Mouse (Mus musculus): ENCODE results near the gene Akt3. TPM values are rescaled to one million over a fixed set of nuclear protein-coding genes. Genes with fewer than 3 reads are reported as not detected.

Gene Akt3
- polyA plus RNA-seq, 1 experiment from 2014 or later, result 4.0 TPM

- H3K4me1 ChIP-seq (ENCODE audit: insufficient read depth, low read depth, low read length), result no peaks in the 10 kb centered on the region
- H3K27me3 ChIP-seq (replicated peaks; ENCODE audit: insufficient read depth, low read length), result no peaks in the 10 kb centered on the region
- no peak for TF ChIP-seq EP300 (IDR thresholded peaks at IDR 0.05)
- TF ChIP-seq CTCF (IDR thresholded peaks at IDR 0.05), result no peak
- no peaks in the 10 kb centered on the region for H3K9me3 ChIP-seq (ENCODE audit: low read length)
- no peak overlapping the region for H3K9ac ChIP-seq (replicated peaks; ENCODE audit: low read depth)
- no peak overlapping the region for H3K4me2 ChIP-seq (replicated peaks; ENCODE audit: low read depth, low read length)
- no peaks in the 10 kb centered on the region for H3K36me3 ChIP-seq (ENCODE audit: insufficient read depth, low read length)
- WGBS, result 73% methylated on average over 2 of the region's 2 CpGs
- no peak overlapping the region for H3K27ac ChIP-seq (ENCODE audit: low read length)
- no peak overlapping the region for H3K4me3 ChIP-seq (ENCODE audit: low read depth, low read length)
- ATAC-seq (no peak), DNase-seq (ENCODE audit: low spot score) (no peak)
Measured at GRCm38 (mm10) chr1:177131458-177131857, 126.5 kb downstream of the Akt3 start.

GRCm38 (mm10) chr1:177126674-177127073, 131.3 kb downstream of the Akt3 start:
- 78% methylated on average over 8 of the region's 8 CpGs for WGBS
- Histone ChIP-seq H3K4me1 (ENCODE audit: insufficient read depth, low read depth, low read length) (no peaks in the 10 kb centered on the region), H3K9me3 (ENCODE audit: low read length) (no peaks in the 10 kb centered on the region), H3K9ac (replicated peaks; ENCODE audit: low read depth) (no peak overlapping the region), H3K4me2 (replicated peaks; ENCODE audit: low read depth, low read length) (no peak overlapping the region), H3K36me3 (ENCODE audit: insufficient read depth, low read length) (no peaks in the 10 kb centered on the region), H3K27me3 (replicated peaks; ENCODE audit: insufficient read depth, low read length) (no peaks in the 10 kb centered on the region), H3K4me3 (ENCODE audit: low read depth, low read length) (no peak overlapping the region), H3K27ac (ENCODE audit: low read length) (no peak overlapping the region)
- ATAC-seq (no peak), DNase-seq (ENCODE audit: low spot score) (no peak)
- no peak for TF ChIP-seq CTCF (IDR thresholded peaks at IDR 0.05)
- TF ChIP-seq EP300 (IDR thresholded peaks at IDR 0.05), result no peak

- TF ChIP-seq CTCF (IDR thresholded peaks at IDR 0.05) (no peak), EP300 (IDR thresholded peaks at IDR 0.05) (no peak)
- ATAC-seq (no peak), DNase-seq (ENCODE audit: low spot score) (no peak)
- H3K4me3 ChIP-seq (ENCODE audit: low read depth, low read length), result no peak overlapping the region
- no peaks in the 10 kb centered on the region for H3K9me3 ChIP-seq (ENCODE audit: low read length)
- 69% methylated on average over 2 of the region's 2 CpGs for WGBS
- H3K27me3 ChIP-seq (replicated peaks; ENCODE audit: insufficient read depth, low read length), result no peaks in the 10 kb centered on the region
- no peak overlapping the region for H3K9ac ChIP-seq (replicated peaks; ENCODE audit: low read depth)
- no peaks in the 10 kb centered on the region for H3K36me3 ChIP-seq (ENCODE audit: insufficient read depth, low read length)
- H3K27ac ChIP-seq (ENCODE audit: low read length), result no peak overlapping the region
- no peak overlapping the region for H3K4me2 ChIP-seq (replicated peaks; ENCODE audit: low read depth, low read length)
- H3K4me1 ChIP-seq (ENCODE audit: insufficient read depth, low read depth, low read length), result no peaks in the 10 kb centered on the region
Measured at GRCm38 (mm10) chr1:177110665-177111271, 147.2 kb downstream of the Akt3 start.

GRCm38 (mm10) chr1:177090465-177090864, 167.5 kb downstream of the Akt3 start:
- DNase-seq (ENCODE audit: low spot score) (no peak), ATAC-seq (no peak)
- TF ChIP-seq CTCF (IDR thresholded peaks at IDR 0.05) (no peak), EP300 (IDR thresholded peaks at IDR 0.05) (no peak)
- 85% methylated on average over 5 of the region's 5 CpGs for WGBS
- H3K9me3 ChIP-seq (ENCODE audit: low read length), result no peaks in the 10 kb centered on the region
- no peaks in the 10 kb centered on the region for H3K4me1 ChIP-seq (ENCODE audit: insufficient read depth, low read depth, low read length)
- H3K4me3 ChIP-seq (ENCODE audit: low read depth, low read length), result no peak overlapping the region
- H3K9ac ChIP-seq (replicated peaks; ENCODE audit: low read depth), result no peak overlapping the region
- no peaks in the 10 kb centered on the region for H3K36me3 ChIP-seq (ENCODE audit: insufficient read depth, low read length)
- no peaks in the 10 kb centered on the region for H3K27me3 ChIP-seq (replicated peaks; ENCODE audit: insufficient read depth, low read length)
- H3K27ac ChIP-seq (ENCODE audit: low read length), result no peak overlapping the region
- no peak overlapping the region for H3K4me2 ChIP-seq (replicated peaks; ENCODE audit: low read depth, low read length)

- TF ChIP-seq CTCF (IDR thresholded peaks at IDR 0.05), result no peak
- no peak for TF ChIP-seq EP300 (IDR thresholded peaks at IDR 0.05)
- no peaks in the 10 kb centered on the region for H3K36me3 ChIP-seq (ENCODE audit: insufficient read depth, low read length)
- H3K4me3 ChIP-seq (ENCODE audit: low read depth, low read length), result no peak overlapping the region
- no peaks in the 10 kb centered on the region for H3K27me3 ChIP-seq (replicated peaks; ENCODE audit: insufficient read depth, low read length)
- no peaks in the 10 kb centered on the region for H3K9me3 ChIP-seq (ENCODE audit: low read length)
- WGBS, result 30% methylated on average over 3 of the region's 3 CpGs
- H3K9ac ChIP-seq (replicated peaks; ENCODE audit: low read depth), result no peak overlapping the region
- ATAC-seq (no peak), DNase-seq (ENCODE audit: low spot score) (no peak)
- no peak overlapping the region for H3K27ac ChIP-seq (ENCODE audit: low read length)
- no peak overlapping the region for H3K4me2 ChIP-seq (replicated peaks; ENCODE audit: low read depth, low read length)
- no peaks in the 10 kb centered on the region for H3K4me1 ChIP-seq (ENCODE audit: insufficient read depth, low read depth, low read length)
Measured at GRCm38 (mm10) chr1:177089515-177089914, 168.5 kb downstream of the Akt3 start.

- H3K27ac ChIP-seq (ENCODE audit: low read length), result no peak overlapping the region
- DNase-seq (ENCODE audit: low spot score) (no peak), ATAC-seq (no peak)
- H3K27me3 ChIP-seq (replicated peaks; ENCODE audit: insufficient read depth, low read length), result no peaks in the 10 kb centered on the region
- H3K9me3 ChIP-seq (ENCODE audit: low read length), result no peaks in the 10 kb centered on the region
- H3K9ac ChIP-seq (replicated peaks; ENCODE audit: low read depth), result no peak overlapping the region
- no peaks in the 10 kb centered on the region for H3K4me1 ChIP-seq (ENCODE audit: insufficient read depth, low read depth, low read length)
- 64% methylated on average over 4 of the region's 4 CpGs for WGBS
- TF ChIP-seq EP300 (IDR thresholded peaks at IDR 0.05), result no peak
- TF ChIP-seq CTCF (IDR thresholded peaks at IDR 0.05), result no peak
- no peak overlapping the region for H3K4me2 ChIP-seq (replicated peaks; ENCODE audit: low read depth, low read length)
- no peaks in the 10 kb centered on the region for H3K36me3 ChIP-seq (ENCODE audit: insufficient read depth, low read length)
- no peak overlapping the region for H3K4me3 ChIP-seq (ENCODE audit: low read depth, low read length)
Measured at GRCm38 (mm10) chr1:177089048-177089447, 169.0 kb downstream of the Akt3 start.
